Mouse (Mus musculus): ENCODE results near the gene Def8. TPM values are rescaled to one million over a fixed set of nuclear protein-coding genes. Genes with fewer than 3 reads are reported as not detected.

Def8 gene
- total and polyA plus RNA-seq, 3 experiments = 17.9 to 22.4 (median 19.9) TPM

DNA sequence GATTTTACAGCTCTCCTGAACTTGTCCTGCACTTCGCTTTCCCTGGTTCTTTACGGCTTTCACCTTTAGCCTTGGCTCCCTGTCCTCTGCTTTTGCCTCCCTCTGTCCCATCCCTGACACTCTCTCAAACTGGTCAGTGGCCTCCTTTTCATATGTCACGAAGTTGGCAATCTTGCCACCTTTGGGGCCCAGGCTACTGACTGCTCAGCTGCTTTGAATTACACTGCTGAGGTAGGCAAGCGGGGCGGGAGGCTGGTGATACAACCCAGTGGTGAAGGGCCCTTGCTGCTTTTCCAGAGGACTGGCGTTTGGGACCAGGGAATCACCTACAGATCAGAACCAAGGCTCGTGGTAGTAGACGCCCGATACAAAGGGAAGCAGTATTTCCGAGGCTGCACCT, 47.6 kb upstream of the Def8 start:
- dilution Hi-C loops (cut with MboI; ENCODE audit: extremely low pct_ligation_motif_present, extremely low pct_unique_long_range_greater_than_20kb, low sequenced_read_pairs) = no loop called here
- no peak overlapping the region for H3K27ac ChIP-seq (ENCODE audit: insufficient read depth, low read depth)
- in situ Hi-C loops (cut with MboI; ENCODE audit: low pct_ligation_motif_present, low pct_unique_long_range_greater_than_20kb, low sequenced_read_pairs) = no loop called here
- peaks cover 7 to 30% of the 10 kb centered on the region in 2 experiments; a peak in 3 of 4 replicates for H3K4me1 ChIP-seq (ENCODE audit: control insufficient read depth in 1 of 2, insufficient read depth in 2 of 2)
- no peaks in the 10 kb centered on the region for H3K27me3 ChIP-seq (replicated peaks)
- H3K79me2 ChIP-seq (replicated peaks; ENCODE audit: control insufficient read depth, extremely low read depth, insufficient read depth, poor library complexity, severe bottlenecking) = peaks cover 48% of the 10 kb centered on the region
- H3K36me3 ChIP-seq (replicated peaks in 1 of 2; ENCODE audit: control insufficient read depth in 1 of 2, insufficient read depth in 1 of 2, low read length in 1 of 2) = peaks cover 26 to 42% of the 10 kb centered on the region in 2 experiments
- H3K9ac ChIP-seq (ENCODE audit: insufficient read depth, low read depth) = no peak overlapping the region
- H3K4me3 ChIP-seq (replicated peaks in 1 of 3; ENCODE audit: low read depth in 2 of 3, low read length in 2 of 3, poor library complexity in 1 of 3) = no peak overlapping the region
- no peak for DNase-seq (ENCODE audit: extremely low read depth)
- TF ChIP-seq POLR2AphosphoS2 (IDR thresholded peaks at IDR 0.05; ENCODE audit: low read depth, low read length) (no peak), MEF2A (IDR thresholded peaks at IDR 0.05; ENCODE audit: borderline replicate concordance, low read depth, low read length) (no peak), BHLHE40 (IDR thresholded peaks at IDR 0.05; ENCODE audit: low read depth, low read length) (no peak), TBP (conservative IDR thresholded peaks at IDR 0.05; ENCODE audit: low read depth, low read length) (no peak), SIN3A (IDR thresholded peaks at IDR 0.05; ENCODE audit: low read length) (no peak), SMC3 (IDR thresholded peaks at IDR 0.05; ENCODE audit: low read depth, low read length) (no peak), JUN (IDR thresholded peaks at IDR 0.05; ENCODE audit: insufficient read depth, low read depth, low read length) (no peak), MXI1 (IDR thresholded peaks at IDR 0.05; ENCODE audit: low read depth, low read length) (no peak), KAT2A (IDR thresholded peaks at IDR 0.05; ENCODE audit: insufficient replicate concordance, low read length) (no peak), CTCF (conservative IDR thresholded peaks at IDR 0.05 in 1 of 2, IDR thresholded peaks at IDR 0.05 in 1 of 2; ENCODE audit: low read depth in 2 of 2, low read length in 2 of 2) (no peak), ZC3H11A (IDR thresholded peaks at IDR 0.05; ENCODE audit: low read depth, low read length) (no peak), MYC (IDR thresholded peaks at IDR 0.05; ENCODE audit: low read depth, low read length) (no peak), UBTF (IDR thresholded peaks at IDR 0.05; ENCODE audit: low read depth, low read length) (no peak), CHD1 (IDR thresholded peaks at IDR 0.05; ENCODE audit: low read depth, low read length) (no peak), USF1 (IDR thresholded peaks at IDR 0.05; ENCODE audit: low read depth, low read length) (no peak), TCF12 (IDR thresholded peaks at IDR 0.05; ENCODE audit: low read depth, low read length) (no peak)
- no peak overlapping the region for H3K4me2 ChIP-seq (ENCODE audit: insufficient read depth, low read depth, poor library complexity, severe bottlenecking)
- no peaks in the 10 kb centered on the region for H3K9me3 ChIP-seq (replicated peaks; ENCODE audit: low read length)

DNA sequence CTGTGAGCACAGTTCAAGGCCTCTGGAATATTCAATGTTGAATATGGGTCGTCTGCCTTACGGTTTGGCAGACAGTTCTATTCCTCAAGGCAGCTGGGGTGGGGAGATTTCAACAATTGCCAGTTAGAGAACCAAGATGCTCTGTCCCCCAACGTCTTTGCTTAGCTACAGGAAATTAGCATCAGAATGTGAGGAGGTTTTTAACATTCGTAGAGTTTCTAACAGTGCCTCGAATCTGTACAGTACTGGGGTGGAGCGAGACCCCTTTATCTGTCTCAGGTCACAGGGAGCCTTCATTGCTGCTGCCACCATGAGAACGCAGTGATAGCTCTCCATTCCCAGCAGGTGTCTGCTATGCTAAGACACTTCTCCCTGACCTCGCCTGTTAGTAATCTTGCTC, 47.2 kb upstream of the Def8 start:
- no peak overlapping the region for H3K9ac ChIP-seq (ENCODE audit: insufficient read depth, low read depth)
- no peak for TF ChIP-seq UBTF (IDR thresholded peaks at IDR 0.05; ENCODE audit: low read depth, low read length)
- TF ChIP-seq MAX (IDR thresholded peaks at IDR 0.05; ENCODE audit: low read length) = no peak
- no peak for TF ChIP-seq RAD21 (IDR thresholded peaks at IDR 0.05; ENCODE audit: low read depth, low read length)
- no peak for TF ChIP-seq CTCF (conservative IDR thresholded peaks at IDR 0.05 in 1 of 2, IDR thresholded peaks at IDR 0.05 in 1 of 2; ENCODE audit: low read depth in 2 of 2, low read length in 2 of 2)
- TF ChIP-seq EP300 (IDR thresholded peaks at IDR 0.05; ENCODE audit: low read length) = no peak
- no peak for TF ChIP-seq JUND (conservative IDR thresholded peaks at IDR 0.05; ENCODE audit: low read depth, low read length)
- TF ChIP-seq ZC3H11A (IDR thresholded peaks at IDR 0.05; ENCODE audit: low read depth, low read length) = no peak
- no peak for TF ChIP-seq E2F4 (IDR thresholded peaks at IDR 0.05; ENCODE audit: insufficient replicate concordance, low read depth, low read length)
- no peak for TF ChIP-seq KAT2A (IDR thresholded peaks at IDR 0.05; ENCODE audit: insufficient replicate concordance, low read length)
- no peak overlapping the region for H3K4me3 ChIP-seq (replicated peaks in 1 of 3; ENCODE audit: low read depth in 2 of 3, low read length in 2 of 3, poor library complexity in 1 of 3)
- H3K9me3 ChIP-seq (replicated peaks; ENCODE audit: low read length) = no peaks in the 10 kb centered on the region
- no peaks in the 10 kb centered on the region for H3K27me3 ChIP-seq (replicated peaks)
- dilution Hi-C loops (cut with MboI; ENCODE audit: extremely low pct_ligation_motif_present, extremely low pct_unique_long_range_greater_than_20kb, low sequenced_read_pairs) = no loop called here
- peaks cover 7 to 30% of the 10 kb centered on the region in 2 experiments; a peak in 3 of 4 replicates for H3K4me1 ChIP-seq (ENCODE audit: control insufficient read depth in 1 of 2, insufficient read depth in 2 of 2)
- H3K36me3 ChIP-seq (replicated peaks in 1 of 2; ENCODE audit: control insufficient read depth in 1 of 2, insufficient read depth in 1 of 2, low read length in 1 of 2) = peaks cover 30 to 46% of the 10 kb centered on the region in 2 experiments
- in situ Hi-C loops (cut with MboI; ENCODE audit: low pct_ligation_motif_present, low pct_unique_long_range_greater_than_20kb, low sequenced_read_pairs) = no loop called here
- no peak overlapping the region for H3K27ac ChIP-seq (ENCODE audit: insufficient read depth, low read depth)
- peaks cover 50% of the 10 kb centered on the region for H3K79me2 ChIP-seq (replicated peaks; ENCODE audit: control insufficient read depth, extremely low read depth, insufficient read depth, poor library complexity, severe bottlenecking)
- no peak for DNase-seq (ENCODE audit: extremely low read depth)
- no peak overlapping the region for H3K4me2 ChIP-seq (ENCODE audit: insufficient read depth, low read depth, poor library complexity, severe bottlenecking)
